Mouse (Mus musculus): ENCODE data around the gene Btrc. TPM values are rescaled to one million over a fixed set of nuclear protein-coding genes. Genes with fewer than 3 reads are reported as not detected.
A peak's percentile ranks its signal among the peaks of the same experiment; 100 is the strongest.

The Btrc gene
- total RNA-seq, 2 experiments from 2014 or later = 33.8 to 37.3 TPM

DNA sequence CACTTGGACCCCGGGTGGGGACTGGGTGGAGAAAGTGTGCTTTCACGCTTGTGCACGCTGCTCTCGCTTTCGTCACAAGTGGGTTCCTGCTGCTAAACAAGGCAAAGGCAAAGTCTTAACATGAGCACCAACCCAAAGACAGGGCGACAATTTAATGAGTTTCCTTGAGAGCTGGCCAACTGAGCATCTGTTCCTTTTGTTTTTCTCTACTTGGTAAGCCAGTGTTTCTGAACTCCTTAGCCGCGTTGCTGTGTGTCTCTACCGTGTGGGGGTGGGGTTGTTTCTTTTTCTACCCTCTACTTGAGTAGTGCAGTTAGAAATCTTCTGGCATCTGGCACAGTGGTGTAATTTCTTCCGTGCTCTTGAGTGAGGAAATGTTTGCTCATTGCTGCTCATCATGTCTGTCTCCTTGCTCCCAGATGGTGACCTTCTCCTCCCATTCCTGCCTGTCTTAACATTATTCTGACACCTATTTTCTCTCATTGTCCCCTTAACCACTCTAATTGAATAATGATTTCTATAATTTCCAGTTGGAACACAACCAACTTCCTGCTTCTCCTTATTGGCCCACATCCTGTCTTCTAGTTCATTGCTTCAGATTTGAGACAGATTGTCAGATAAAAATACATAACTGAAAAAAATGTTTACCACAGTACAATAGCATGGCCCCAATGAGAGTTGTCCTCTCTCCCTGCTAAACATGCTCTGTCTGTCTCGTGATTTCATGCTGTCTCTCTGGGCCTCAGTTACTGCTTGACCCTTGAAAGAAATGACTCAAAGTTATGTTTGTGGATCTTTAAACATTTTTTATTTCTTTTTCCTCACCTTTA is 109.4 kb downstream of the Btrc start:
- no peak for DNase-seq

DNA sequence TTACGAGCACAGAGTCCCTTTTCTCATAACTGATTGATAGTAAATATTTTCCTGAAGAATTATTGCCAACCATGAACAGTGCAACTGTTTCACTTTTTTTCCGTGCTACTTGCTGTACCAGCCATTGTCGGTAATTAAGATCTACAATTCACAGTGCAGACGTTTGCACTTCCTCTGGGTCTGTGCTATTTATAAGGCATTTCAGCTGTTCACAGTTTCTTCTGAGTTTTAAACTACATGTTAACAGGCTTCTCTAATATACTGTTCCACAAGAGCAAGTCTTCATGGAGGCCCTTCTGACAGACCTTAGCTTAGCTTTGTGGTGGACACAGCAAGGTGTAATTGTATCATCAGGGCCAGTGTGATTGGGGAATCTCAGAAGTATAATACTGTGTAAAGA is 111.2 kb downstream of the Btrc start:
- no peak for DNase-seq

GRCm38 (mm10) chr19:45475928-45476553 is 112.5 kb downstream of the Btrc start:
- DNase-seq = no peak

DNA sequence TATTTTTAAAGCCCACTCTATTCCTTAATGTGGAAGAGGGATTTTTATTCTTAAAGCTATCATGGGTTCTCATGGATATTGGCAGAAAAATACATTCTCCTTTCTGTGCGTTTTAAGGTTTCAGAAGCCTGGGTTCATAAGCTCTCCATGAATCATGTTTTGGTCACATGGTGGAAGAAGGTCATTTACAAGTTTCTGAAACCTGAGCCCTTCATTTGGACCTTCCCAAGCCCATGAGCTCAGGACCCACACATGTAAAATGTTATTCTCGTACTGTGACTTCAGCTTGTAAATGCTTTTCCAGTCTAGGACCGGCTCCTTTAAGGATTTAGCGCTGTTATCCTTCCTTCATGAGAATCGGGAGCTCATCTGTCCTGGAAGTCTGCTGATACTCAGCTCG is 116.0 kb downstream of the Btrc start:
- DNase-seq = no peak

DNA sequence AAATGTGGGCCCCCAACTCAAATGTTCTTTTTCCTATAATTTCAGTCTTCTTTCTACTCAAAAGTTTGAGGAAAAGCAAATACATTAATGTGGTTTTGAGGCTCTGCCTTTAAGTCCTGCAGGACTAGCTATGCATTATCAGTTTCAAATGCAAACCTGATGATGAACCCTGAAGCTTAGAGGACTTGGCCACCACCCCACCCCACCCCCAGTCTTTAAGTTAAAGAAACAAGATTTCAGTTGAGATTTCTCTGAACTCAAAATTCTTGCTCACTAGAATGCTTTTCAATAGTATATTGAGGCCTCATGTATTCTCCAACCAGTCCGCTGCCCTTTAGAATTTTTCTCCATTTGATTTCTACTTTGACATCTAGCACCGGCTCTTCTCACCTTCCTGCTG is 117.0 kb downstream of the Btrc start:
- no peak for DNase-seq

- DNase-seq = no peak
These were observed 117.4 kb downstream of the Btrc start for GRCm38 (mm10) chr19:45480951-45481350.

DNA sequence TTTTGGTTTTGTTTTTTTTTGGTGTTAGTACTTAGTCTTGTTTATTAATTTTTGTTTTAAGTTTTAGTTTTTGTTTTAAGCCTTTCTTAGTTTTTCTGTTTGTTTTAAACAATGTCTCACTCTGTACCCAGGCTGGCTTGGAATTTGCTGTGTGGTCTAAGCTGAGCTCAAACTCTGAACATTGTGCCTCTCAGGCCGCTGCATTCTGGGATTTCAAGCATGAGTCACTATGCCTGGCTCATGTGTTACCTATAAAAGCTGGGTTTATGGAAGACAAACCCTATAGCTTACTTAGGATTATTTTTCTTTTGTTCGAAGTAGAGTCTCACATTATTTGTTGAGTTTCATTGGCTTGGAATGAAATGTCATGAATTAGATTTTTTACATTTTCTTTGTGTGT is 119.9 kb downstream of the Btrc start:
- DNase-seq = no peak

DNA sequence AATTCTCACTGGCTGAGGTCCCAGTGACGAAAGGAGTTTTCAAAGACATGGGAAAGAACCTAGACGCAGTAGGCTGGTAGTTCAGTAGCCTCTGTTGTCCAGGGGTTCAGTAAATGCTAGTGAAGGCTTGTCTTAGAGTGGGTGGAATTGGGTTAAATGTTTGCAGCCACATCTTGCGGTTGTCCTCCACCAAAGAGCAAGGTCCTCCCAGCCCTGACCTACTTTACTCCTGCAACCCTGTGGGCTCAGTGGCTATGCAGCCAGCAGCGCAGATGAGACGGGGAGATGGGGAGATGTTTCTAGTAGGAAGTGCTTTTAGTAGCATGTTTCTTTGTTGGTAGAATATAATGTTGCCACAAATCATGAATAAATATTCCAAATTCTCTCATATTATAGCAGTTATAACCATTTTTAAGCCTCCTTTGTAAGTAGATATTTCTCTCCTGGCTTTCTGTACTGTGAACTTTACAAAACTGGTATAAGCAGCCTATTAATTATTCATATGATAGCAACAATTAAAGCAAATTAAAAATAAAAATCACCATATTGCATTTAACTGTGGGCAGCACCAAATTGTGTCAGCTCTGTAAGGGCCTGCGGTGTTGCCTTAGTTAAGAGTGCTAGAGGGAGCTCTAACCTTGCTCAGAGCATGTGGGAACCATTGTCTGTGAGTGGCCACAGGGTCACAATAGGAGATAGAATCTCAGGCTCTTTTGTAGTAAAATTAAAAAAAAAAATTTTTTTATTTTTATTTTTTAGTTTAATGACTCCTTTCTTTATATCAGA is 122.9 kb downstream of the Btrc start:
- DNase-seq = peak; percentile 68 to 76

DNA sequence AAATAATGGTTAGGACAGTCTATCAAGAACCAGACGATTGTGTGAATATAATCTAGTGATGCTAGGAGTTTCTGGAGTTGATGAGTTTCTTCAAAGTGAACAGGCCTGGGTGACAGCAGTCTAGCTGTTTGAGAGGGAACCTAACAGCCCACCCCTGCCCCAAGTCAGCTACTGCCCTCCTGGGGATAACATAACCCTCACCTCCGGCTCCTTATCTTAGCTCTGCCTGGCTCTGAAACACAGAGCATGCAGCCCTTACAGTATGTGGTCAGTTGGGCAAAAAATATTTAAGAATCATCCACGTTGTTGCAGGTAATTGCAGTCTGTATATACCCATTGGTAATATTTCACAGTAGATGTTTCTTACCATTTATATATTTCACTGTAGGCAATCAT is 123.5 kb downstream of the Btrc start:
- no peak for DNase-seq

- no peak for DNase-seq
These were observed 126.4 kb downstream of the Btrc start for GRCm38 (mm10) chr19:45489961-45490360.

DNA sequence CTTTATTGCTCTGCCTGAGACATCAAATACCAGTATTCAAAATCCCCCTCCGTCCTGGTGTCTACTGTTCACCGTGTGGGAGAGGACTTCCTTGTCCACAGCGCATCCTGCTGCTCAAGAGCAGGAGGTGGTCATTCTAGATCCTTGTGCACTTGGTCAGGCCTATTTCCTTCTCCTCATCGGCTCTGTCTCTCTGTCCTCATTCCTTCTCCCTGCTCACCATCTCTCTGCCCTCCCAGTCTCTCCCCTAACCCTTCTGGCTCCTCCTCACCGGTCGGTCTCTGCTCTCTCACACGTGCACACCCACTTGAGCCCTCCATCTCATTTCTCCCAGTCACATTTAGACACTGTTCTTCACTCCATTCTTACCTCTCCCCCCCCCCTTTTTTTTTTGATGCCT is 127.7 kb downstream of the Btrc start:
- no peak for DNase-seq

DNA sequence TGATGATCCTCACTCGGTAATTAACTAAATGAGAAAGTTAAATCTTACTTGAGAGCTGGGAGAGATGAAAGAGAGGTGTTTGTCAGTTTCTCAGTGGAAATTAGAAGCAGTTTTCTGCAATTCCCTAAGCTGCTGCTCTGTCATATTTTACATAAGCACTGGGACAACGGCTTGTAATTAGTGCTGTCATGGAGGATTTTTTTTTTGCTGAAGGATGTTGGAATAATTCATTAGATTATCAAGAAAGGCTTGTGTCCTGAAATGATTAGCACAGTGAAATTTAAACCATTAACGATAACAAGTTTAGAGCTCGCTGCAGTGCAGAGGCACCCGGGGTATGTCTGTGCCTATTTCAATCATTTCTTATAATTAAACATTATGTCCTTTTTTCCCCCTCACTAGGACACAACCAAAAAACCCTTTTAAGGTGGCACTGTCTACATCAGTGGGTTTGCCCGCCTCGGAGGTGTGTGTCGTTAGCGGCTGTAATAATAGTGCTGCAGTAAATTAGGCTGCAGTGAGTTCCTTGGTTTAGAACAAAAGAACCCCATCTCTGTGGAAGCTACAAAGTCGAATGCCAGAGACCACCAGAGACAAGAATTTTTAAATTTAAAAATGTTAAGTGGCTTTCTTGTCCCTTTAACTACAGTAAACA is 130.7 kb downstream of the Btrc start:
- DNase-seq = no peak

DNA sequence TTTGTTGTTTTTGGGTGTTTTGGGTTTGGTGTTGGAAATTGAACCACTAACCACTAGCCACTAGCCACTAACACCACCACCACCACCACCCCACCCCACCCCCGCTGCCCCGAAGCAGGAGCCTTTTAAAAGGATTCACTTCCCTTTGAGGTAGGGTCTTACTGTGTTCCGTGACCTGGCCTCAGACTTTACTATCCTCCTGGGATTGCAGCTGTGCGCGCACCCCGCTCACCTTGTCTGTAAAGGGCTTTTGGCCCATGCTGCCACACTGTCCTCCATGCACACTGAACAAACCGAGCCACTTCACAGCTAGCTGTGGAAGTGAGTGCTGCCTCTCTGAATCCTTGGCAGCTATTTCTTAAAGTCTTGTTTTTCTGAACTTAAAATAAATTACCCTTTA is 141.9 kb downstream of the Btrc start:
- DNase-seq = no peak

- DNase-seq = no peak
These were observed 144.0 kb downstream of the Btrc start for GRCm38 (mm10) chr19:45507531-45507930.

DNA sequence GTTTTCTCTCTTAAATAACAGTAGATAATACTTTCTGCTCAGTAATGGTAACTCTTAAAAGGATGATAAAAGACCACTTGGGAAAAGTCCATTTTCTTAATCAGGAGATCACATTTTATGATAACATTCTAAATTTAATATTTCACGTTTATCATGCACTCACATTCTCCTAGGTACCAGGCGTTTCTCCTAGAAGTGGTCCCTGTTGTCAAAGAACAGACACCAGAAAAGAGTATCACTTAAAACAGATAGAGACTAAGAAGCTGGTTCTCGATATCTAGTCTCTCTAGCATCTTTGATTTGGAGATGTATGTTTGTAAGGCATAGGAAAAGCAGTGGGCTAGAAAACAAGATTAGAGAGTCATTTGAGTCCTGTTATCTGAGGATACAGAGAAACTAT is 147.1 kb downstream of the Btrc start:
- DNase-seq = no peak

GRCm38 (mm10) chr19:45511406-45511805 is 147.9 kb downstream of the Btrc start:
- no peak for DNase-seq

DNA sequence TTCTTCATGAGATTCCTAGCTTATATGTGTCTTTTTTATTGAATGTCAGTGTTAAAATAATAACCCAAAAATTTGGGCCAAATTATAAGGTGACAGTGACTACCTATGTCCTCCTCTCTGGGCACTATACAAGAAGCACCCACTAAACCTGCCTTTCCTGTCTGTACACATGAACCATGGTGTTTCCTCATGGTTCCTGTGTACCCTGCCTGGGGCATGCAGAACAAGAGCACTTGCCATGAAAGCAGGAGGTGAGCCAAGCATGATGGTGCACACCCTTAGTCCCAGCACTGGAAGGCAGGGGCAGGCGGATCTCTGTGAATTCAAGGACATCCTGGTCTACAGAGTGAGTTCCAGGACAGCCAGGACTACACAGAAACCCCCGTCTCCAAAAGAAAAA is 151.8 kb downstream of the Btrc start:
- no peak for DNase-seq

DNA sequence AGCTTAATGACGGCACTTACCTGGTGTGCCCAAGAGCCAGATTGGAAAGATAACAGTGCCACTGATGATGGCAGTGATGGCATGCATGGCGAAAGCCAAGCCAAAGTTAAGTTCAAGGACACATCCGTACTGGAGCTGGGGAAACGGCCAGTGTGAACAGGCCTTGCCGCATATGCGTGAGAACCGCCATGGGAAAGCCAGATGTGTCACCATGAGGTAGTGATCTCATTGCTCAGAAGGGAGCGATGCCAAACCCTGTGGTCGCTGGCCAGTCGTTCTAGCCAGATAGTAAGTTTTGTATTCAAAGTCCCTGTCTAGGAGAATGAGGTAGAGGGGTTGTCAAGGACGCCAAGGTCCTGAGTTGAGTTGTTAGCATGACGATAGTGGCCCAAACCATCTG is 152.7 kb downstream of the Btrc start:
- DNase-seq = peak; percentile 39 to 65

DNA sequence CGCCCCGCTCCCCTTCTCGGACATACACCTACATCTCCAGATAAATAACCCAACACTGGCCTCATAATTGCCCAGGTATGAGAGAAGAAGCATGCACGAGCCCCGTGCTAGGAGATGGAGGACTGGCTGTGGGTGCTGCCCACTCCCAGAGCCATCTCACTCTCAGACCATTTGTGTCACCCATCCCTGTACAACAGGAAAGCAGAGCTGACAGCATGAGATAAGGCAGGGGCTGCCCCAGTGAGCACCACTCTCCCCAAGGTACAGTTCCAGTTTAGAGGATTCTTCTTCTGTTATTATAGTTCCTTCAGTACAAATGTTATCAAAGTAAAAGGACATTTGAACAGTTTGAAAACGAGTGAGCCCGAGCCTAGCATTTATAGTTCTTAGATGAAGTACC is 163.8 kb downstream of the Btrc start:
- DNase-seq = no peak

DNA sequence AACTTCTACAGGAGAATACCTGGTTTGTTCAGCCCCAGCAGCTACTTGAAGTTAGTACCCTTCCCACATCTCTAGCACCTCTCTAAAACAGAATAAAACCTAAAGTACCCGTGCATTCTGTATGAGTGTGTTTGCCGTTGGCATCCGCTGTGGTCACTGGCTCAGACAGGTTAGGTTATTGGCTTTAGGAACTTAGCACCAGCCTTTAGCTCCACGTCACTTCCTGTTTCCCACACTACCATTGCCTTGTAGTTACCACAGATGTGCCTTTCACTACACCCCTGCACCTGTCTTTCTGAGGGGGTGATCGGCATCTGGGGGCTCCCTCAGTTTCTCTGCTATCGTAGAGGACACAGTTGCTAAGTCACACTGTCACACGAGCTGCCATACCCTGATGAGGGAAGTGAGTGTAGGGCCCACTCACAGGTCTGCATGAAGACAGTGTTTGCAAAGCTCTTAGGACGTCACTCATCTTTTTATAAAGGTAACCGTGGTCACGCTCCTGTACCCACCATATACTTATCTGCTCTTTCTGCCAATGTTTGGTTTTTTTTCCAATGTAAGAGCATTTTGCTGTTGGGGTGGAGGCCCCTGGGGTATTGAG is 164.5 kb downstream of the Btrc start:
- no peak for DNase-seq

DNA sequence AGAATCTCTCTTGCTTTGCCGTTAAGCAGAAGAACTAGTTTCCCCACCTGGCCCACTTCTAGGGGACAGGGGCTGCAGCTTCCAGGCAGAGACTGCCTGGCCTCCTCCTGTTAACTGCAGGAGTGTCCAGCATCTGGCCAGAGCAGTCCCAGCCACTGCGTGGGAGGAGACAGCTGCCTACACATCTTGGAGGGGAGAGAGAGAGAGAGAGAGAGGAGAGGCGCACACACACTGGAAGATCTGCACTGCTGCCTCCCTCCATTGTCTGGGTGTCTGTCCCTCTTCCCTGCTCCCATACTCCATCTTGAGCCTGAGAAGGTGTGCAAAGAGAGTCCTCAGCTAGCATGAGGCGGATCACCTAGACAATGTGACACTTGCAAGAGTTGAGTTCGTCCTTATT is 165.8 kb downstream of the Btrc start:
- no peak for DNase-seq

Measured in adrenal gland, postnatal 36 days (tissue).